Mouse (Mus musculus) liver, embryonic 16.5 days (tissue): ENCODE results near the gene Rsl1d1. TPM values are rescaled to one million over a fixed set of nuclear protein-coding genes. Genes with fewer than 3 reads are reported as not detected.
A peak's percentile ranks its signal among the peaks of the same experiment; 100 is the strongest.
"Not testable (repeated sequence)": the region's sequence is repeated elsewhere in the genome, so short reads cannot be mapped to it uniquely, and the experiment has no call there.

Source experiments
- ATAC-seq: fragments of 200-750 bp; cut with Nextera tagmentation; 2 replicates; pipeline ENCODE4 v1.8.0; 2017; ENCODE audit warnings: low read depth, mild to moderate bottlenecking, moderate number of reproducible peaks, moderate library complexity
- H3K27ac ChIP-seq: fragments of 300-500 bp; sonication (generic); 2 replicates; pipeline ENCODE4 v1.5.1; 2014; ENCODE audit warnings: mild to moderate bottlenecking, low read length
- H3K27me3 ChIP-seq: fragments of 300-500 bp; sonication (generic); 2 replicates; pipeline ENCODE4 v1.6.1; 2014; ENCODE audit warnings: low read depth, low read length, mixed read lengths; ENCODE audit not compliant: control insufficient read depth, insufficient read depth
- H3K36me3 ChIP-seq: fragments of 300-500 bp; sonication (generic); 2 replicates; pipeline ENCODE4 v1.6.1; 2014; ENCODE audit warnings: mild to moderate bottlenecking; ENCODE audit not compliant: control insufficient read depth, insufficient read depth
- H3K4me1 ChIP-seq: fragments of 300-500 bp; sonication (generic); 2 replicates; pipeline ENCODE4 v1.6.1; 2014; ENCODE audit warnings: low read depth, low read length, mixed read lengths; ENCODE audit not compliant: control insufficient read depth
- H3K4me2 ChIP-seq: fragments of 300-500 bp; sonication (generic); 2 replicates; pipeline ENCODE4 v1.6.1; 2014; ENCODE audit warnings: low read depth, low read length, mixed read lengths
- H3K4me3 ChIP-seq: fragments of 300-500 bp; sonication (generic); 2 replicates; pipeline ENCODE4 v1.5.1; 2014; ENCODE audit warnings: low read depth, mild to moderate bottlenecking, low read length
- H3K9ac ChIP-seq: fragments of 300-500 bp; sonication (generic); 2 replicates; pipeline ENCODE4 v1.6.1; 2014; ENCODE audit warnings: low read depth, low read length
- H3K9me3 ChIP-seq: fragments of 300-500 bp; sonication (generic); replicated peaks from 2 replicates; pipeline ENCODE4 v1.6.1; 2016; ENCODE audit warnings: low read length; ENCODE audit not compliant: control insufficient read depth
- WGBS: fragments of 180-500 bp; shearing (Covaris S2); extraction: QIAGEN DNeasy Blood & Tissue Kit; methylation state at CpG from one replicate; pipeline ENCODE4 v1.1.7; 2014; ENCODE audit not compliant: insufficient replicate concordance; 5-methylcytosine and 5-hydroxymethylcytosine counted together
- polyA plus RNA-seq: library from polyadenylated mRNA; unstranded; fragments of >200 nt; fragmentation: Nextera tagmentation; extraction: Ambion mirVana; gene quantifications from 2 replicates; pipeline ENCODE4 v1.2.1, GENCODE M21; 2015

Rsl1d1 gene
- polyA plus RNA-seq, 1 experiment from 2014 or later: 66.9 TPM

GRCm38 (mm10) chr16:11174671-11175081 is 28.5 kb downstream of the Rsl1d1 start:
- no peaks in the 10 kb centered on the region for H3K9me3 ChIP-seq

GRCm38 (mm10) chr16:11171679-11172078 is 31.5 kb downstream of the Rsl1d1 start:
- no peak overlapping the region for H3K4me3 ChIP-seq
- peak overlapping the region; percentile 7; the same call in 1 of the 2 replicates for H3K27ac ChIP-seq
- H3K9me3 ChIP-seq: no peaks in the 10 kb centered on the region
- no peak overlapping the region for H3K4me2 ChIP-seq
- peaks cover 25% of the 10 kb centered on the region for H3K4me1 ChIP-seq
- H3K27me3 ChIP-seq: no peaks in the 10 kb centered on the region
- WGBS: 82% methylated on average over 6 of the region's 6 CpGs
- H3K9ac ChIP-seq: no peak overlapping the region
- no peaks in the 10 kb centered on the region for H3K36me3 ChIP-seq
- ATAC-seq: no peak

More at GRCm38 (mm10) chr16:11174671-11175081, 28.5 kb downstream of the Rsl1d1 start:
- H3K4me2 ChIP-seq: peak overlapping the region; percentile 81
- no peaks in the 10 kb centered on the region for H3K27me3 ChIP-seq
- ATAC-seq: no peak
- H3K36me3 ChIP-seq: no peaks in the 10 kb centered on the region
- WGBS: 6% methylated on average over 10 of the region's 10 CpGs
- H3K9ac ChIP-seq: peak overlapping the region; percentile 97; the same call in 1 of the 2 replicates
- H3K27ac ChIP-seq: peak overlapping the region; percentile 55
- H3K4me3 ChIP-seq: peak overlapping the region; percentile 97
- H3K4me1 ChIP-seq: peaks cover 31% of the 10 kb centered on the region

GRCm38 (mm10) chr16:11166431-11166830 is 36.7 kb downstream of the Rsl1d1 start:
- no peak overlapping the region for H3K9ac ChIP-seq
- H3K36me3 ChIP-seq: 0 out of 2 replicates have a peak, but pooled peaks cover 2% of the 10 kb centered on the region
- H3K4me2 ChIP-seq: no peak overlapping the region
- no peaks in the 10 kb centered on the region for H3K9me3 ChIP-seq
- H3K4me1 ChIP-seq: peaks cover 4% of the 10 kb centered on the region
- no peak overlapping the region for H3K4me3 ChIP-seq
- WGBS: 58% methylated on average over 2 of the region's 2 CpGs
- no peak overlapping the region for H3K27ac ChIP-seq
- H3K27me3 ChIP-seq: no peaks in the 10 kb centered on the region
- ATAC-seq: no peak

- Histone ChIP-seq H3K27ac (no peak overlapping the region), H3K9ac (no peak overlapping the region), H3K4me3 (no peak overlapping the region), H3K27me3 (no peaks in the 10 kb centered on the region), H3K9me3 (no peaks in the 10 kb centered on the region), H3K4me1 (no peaks in the 10 kb centered on the region; the same call in 1 of the 2 replicates), H3K36me3 (0 out of 2 replicates have a peak, but pooled peaks cover 2% of the 10 kb centered on the region), H3K4me2 (no peak overlapping the region)
- ATAC-seq: no peak
- 48% methylated on average over 3 of the region's 3 CpGs for WGBS
Observed at GRCm38 (mm10) chr16:11164695-11165255, 38.4 kb downstream of the Rsl1d1 start.

- H3K27me3 ChIP-seq, H3K9ac ChIP-seq, H3K9me3 ChIP-seq, H3K4me2 ChIP-seq, ATAC-seq, H3K4me1 ChIP-seq, H3K27ac ChIP-seq, H3K4me3 ChIP-seq: not testable (repeated sequence)
- peaks cover 29% of the 10 kb centered on the region for H3K36me3 ChIP-seq
- WGBS: 28% methylated on average over 1 of the region's 3 CpGs
Observed at GRCm38 (mm10) chr16:11157721-11158120, 45.4 kb downstream of the Rsl1d1 start.

GRCm38 (mm10) chr16:11154500-11154899 is 48.6 kb downstream of the Rsl1d1 start:
- Histone ChIP-seq H3K36me3 (peaks cover 38% of the 10 kb centered on the region), H3K9me3 (no peaks in the 10 kb centered on the region), H3K9ac (no peak overlapping the region), H3K27ac (no peak overlapping the region), H3K4me2 (no peak overlapping the region), H3K27me3 (no peaks in the 10 kb centered on the region), H3K4me1 (no peaks in the 10 kb centered on the region), H3K4me3 (no peak overlapping the region)
- ATAC-seq: no peak

- not testable (repeated sequence) for H3K4me1 ChIP-seq, H3K9ac ChIP-seq, ATAC-seq, H3K4me3 ChIP-seq, H3K27me3 ChIP-seq, H3K4me2 ChIP-seq, H3K9me3 ChIP-seq, H3K27ac ChIP-seq
- peaks cover 37% of the 10 kb centered on the region for H3K36me3 ChIP-seq
- WGBS: 22% methylated on average over 54 of the region's 56 CpGs
Observed at GRCm38 (mm10) chr16:11143706-11144483, 59.2 kb downstream of the Rsl1d1 start.
